Mouse (Mus musculus) heart, embryonic 13.5 days (tissue): ENCODE results near the gene Sec24a. TPM values are rescaled to one million over a fixed set of nuclear protein-coding genes. Genes with fewer than 3 reads are reported as not detected.
A peak's percentile ranks its signal among the peaks of the same experiment; 100 is the strongest.
"Not testable (repeated sequence)": the region's sequence is repeated elsewhere in the genome, so short reads cannot be mapped to it uniquely, and the experiment has no call there.

ENCODE experiments used
- ATAC-seq: fragments of 200-750 bp; cut with Nextera tagmentation; 2 replicates; pipeline ENCODE4 v1.8.0; 2017; ENCODE audit warnings: moderate TSS enrichment; ENCODE audit not compliant: insufficient number of reproducible peaks, low FRiP score, low TSS enrichment; ENCODE audit errors: extremely low read depth
- H3K27ac ChIP-seq: fragments of 300-500 bp; sonication (generic); replicated peaks from 2 replicates; pipeline ENCODE4 v1.5.1; 2015; ENCODE audit warnings: moderate library complexity, mild to moderate bottlenecking, inconsistent platforms
- H3K27me3 ChIP-seq: fragments of 300-500 bp; sonication (generic); replicated peaks from 2 replicates; pipeline ENCODE4 v1.6.1; 2015; ENCODE audit warnings: mild to moderate bottlenecking, inconsistent platforms
- H3K36me3 ChIP-seq: fragments of 300-500 bp; sonication (generic); 2 replicates; pipeline ENCODE4 v1.6.1; 2015; ENCODE audit warnings: mild to moderate bottlenecking, inconsistent platforms
- H3K4me1 ChIP-seq: fragments of 300-500 bp; sonication (generic); 2 replicates; pipeline ENCODE4 v1.6.1; 2015; ENCODE audit warnings: inconsistent platforms
- H3K4me2 ChIP-seq: fragments of 300-500 bp; sonication (generic); 2 replicates; pipeline ENCODE4 v1.6.1; 2015; ENCODE audit warnings: inconsistent platforms, mild to moderate bottlenecking, moderate library complexity
- H3K4me3 ChIP-seq: fragments of 300-500 bp; sonication (generic); 2 replicates; pipeline ENCODE4 v1.5.1; 2015; ENCODE audit warnings: moderate library complexity, mild to moderate bottlenecking, inconsistent platforms
- H3K9ac ChIP-seq: fragments of 300-500 bp; sonication (generic); 2 replicates; pipeline ENCODE4 v1.6.1; 2015; ENCODE audit warnings: inconsistent platforms, mild to moderate bottlenecking, moderate library complexity
- H3K9me3 ChIP-seq: fragments of 300-500 bp; sonication (generic); 2 replicates; pipeline ENCODE4 v1.6.1; 2016; ENCODE audit warnings: inconsistent platforms
- WGBS: fragments of 180-500 bp; shearing (Covaris S2); methylation state at CpG from one replicate; pipeline ENCODE4 v1.1.7; 2015; ENCODE audit warnings: mixed read lengths; 5-methylcytosine and 5-hydroxymethylcytosine counted together
- polyA plus RNA-seq: library from polyadenylated mRNA; unstranded; fragments of >200 nt; fragmentation: Nextera tagmentation; extraction: Ambion mirVana; gene quantifications from 2 replicates; pipeline ENCODE4 v1.2.1, GENCODE M21; 2015

Sec24a gene
- polyA plus RNA-seq, 1 experiment from 2014 or later, result 10.3 TPM

DNA sequence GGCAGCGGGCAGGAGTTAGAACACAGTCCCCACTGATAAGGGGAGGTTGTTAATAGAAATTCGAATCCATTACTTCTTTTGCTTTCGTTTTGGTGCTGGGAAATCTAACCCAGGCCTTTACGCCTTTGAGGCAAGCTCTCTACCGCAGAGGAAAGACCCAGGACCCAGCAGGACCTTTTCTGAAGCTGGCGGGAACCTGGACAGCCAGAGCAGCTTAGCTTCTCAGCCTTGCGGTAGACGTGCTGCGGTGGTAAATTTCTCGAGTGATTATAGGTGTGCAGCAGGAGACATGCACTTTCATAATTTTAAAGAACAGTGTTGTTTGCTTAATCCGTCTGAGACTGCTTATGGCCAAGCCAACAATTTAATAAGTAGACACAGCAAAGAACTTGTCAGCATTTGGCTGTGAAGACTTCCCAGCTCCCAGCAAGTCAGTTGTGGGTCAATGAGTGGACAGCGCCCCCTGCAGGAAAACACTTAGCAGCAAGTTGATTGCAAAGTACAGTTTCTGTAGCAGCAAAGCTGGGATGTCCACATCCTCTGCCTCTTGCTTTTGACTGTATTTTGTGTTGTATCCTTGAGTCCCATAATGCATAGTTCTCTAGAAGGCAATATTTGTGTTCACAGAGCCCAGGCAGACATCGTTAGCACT, 82.0 kb downstream of the Sec24a start:
- Histone ChIP-seq H3K27me3 (0 out of 2 replicates have a peak, but pooled peaks cover 5% of the 10 kb centered on the region), H3K36me3 (peaks cover 12% of the 10 kb centered on the region), H3K9ac (peak overlapping the region; percentile 65), H3K4me2 (peak overlapping the region; percentile 56), H3K27ac (no peak overlapping the region), H3K9me3 (no peaks in the 10 kb centered on the region), H3K4me1 (peaks cover 4% of the 10 kb centered on the region; the same call in 1 of the 2 replicates), H3K4me3 (peak overlapping the region; percentile 26; the same call in 1 of the 2 replicates)
- 28% methylated on average over 13 of the region's 13 CpGs for WGBS
- no peak for ATAC-seq

DNA sequence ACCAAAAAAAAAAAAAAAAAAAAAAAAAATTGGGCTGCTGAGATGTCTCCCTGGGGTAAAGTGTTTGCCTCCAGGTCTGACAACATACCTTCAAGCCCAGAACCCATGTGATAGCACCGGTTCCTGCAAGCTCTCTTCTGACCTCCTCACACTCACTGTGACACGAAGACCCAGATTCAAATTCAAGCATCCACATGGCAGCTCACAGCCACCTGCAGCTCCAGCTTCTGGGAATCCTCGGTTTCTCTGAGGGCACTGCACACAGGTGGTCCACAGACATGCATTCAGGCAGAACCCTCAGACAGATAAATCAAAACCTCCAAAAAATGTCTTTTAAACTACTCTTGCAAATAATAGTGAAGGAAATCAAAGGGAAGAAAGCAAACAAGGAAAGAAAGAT, 84.0 kb downstream of the Sec24a start:
- no peak overlapping the region for H3K27ac ChIP-seq
- H3K9me3 ChIP-seq, result no peaks in the 10 kb centered on the region
- no peak overlapping the region for H3K9ac ChIP-seq
- H3K4me3 ChIP-seq, result no peak overlapping the region
- 0 out of 2 replicates have a peak, but pooled peaks cover 5% of the 10 kb centered on the region for H3K27me3 ChIP-seq
- H3K4me2 ChIP-seq, result no peak overlapping the region
- ATAC-seq, result no peak
- peaks cover under 1% of the 10 kb centered on the region; the same call in 1 of the 2 replicates for H3K36me3 ChIP-seq
- 61% methylated on average over 3 of the region's 3 CpGs for WGBS
- peaks cover 4% of the 10 kb centered on the region; the same call in 1 of the 2 replicates for H3K4me1 ChIP-seq

DNA sequence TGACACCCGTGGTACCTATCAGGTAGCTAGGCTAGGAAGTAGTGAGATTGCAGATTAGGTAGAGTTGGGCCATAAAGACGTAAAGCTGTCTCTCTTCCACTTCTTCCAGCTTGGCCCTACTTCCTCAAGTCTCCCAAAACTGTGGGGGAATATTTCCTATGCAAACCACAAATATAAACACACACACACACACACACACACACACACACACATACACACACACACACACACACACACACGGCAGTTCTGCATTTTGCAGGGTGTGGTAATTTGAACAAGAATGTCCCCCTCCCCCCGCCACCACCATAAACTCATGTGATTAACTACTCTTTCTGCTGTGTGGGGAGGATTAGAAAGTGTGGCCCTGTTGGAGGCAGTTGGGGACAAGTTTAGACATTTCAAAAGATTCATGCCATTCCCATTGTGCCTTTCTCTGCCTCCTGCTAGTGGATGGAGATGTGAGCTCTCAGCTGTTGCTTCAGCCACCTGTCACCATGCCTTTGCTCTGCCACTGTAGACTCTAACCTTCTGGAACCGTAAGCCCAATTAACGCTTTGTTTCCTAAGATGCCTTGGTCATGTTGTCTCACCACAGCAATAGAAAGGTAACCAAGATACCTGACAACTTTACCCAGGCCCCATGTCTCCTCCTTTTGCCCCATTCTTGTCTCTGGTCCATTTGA, 85.6 kb downstream of the Sec24a start:
- Histone ChIP-seq H3K4me3 (no peak overlapping the region), H3K4me2 (no peak overlapping the region), H3K4me1 (peaks cover 4% of the 10 kb centered on the region; the same call in 1 of the 2 replicates), H3K9me3 (no peaks in the 10 kb centered on the region), H3K27me3 (0 out of 2 replicates have a peak, but pooled peaks cover 5% of the 10 kb centered on the region), H3K9ac (no peak overlapping the region), H3K36me3 (no peaks in the 10 kb centered on the region), H3K27ac (no peak overlapping the region)
- ATAC-seq, result no peak
- WGBS, result 63% methylated on average over 6 of the region's 6 CpGs

DNA sequence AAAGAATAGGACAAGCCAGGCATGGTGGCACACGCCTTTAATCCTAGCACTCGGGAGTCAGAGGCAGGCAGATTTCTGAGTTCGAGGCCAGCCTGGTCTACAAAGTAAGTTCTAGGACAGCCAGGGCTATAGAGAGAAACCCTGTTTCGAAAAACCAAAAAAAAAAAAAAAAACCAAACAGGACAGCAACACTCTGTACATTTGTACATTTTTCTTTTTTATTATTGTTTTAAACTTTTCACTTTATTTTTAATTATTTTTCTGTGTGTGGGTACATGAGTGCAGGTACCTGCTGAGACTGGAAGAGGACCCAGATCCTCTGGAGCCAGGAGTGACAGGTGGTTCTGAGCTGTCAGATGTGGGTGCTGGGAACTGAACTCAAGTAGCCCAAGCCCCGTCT, 88.0 kb downstream of the Sec24a start:
- 71% methylated on average over 5 of the region's 5 CpGs for WGBS
- H3K4me3 ChIP-seq, result no peak overlapping the region
- no peak for ATAC-seq

DNA sequence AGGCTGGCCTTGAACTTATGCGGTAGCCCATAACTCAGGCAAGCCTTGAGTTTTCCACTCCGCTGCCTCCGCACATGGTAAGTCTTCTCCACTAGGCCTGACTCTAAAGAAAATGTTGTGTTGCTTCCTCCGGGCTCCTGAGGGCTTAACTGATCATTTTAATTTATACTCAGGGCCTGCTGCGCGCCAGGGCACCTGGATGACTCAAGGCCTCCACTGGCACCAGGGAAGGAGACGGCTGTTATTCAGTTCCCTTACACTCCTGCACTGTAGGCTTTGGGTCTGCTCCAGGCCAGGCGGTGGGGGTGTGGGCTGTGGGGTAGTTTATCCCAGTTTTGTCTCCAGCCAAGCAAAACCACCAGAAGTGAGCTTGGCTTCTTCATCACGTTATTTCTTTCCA, 90.1 kb downstream of the Sec24a start:
- H3K36me3 ChIP-seq, result no peaks in the 10 kb centered on the region
- no peak overlapping the region for H3K9ac ChIP-seq
- H3K4me1 ChIP-seq, result no peaks in the 10 kb centered on the region
- no peak overlapping the region for H3K4me2 ChIP-seq
- no peak for ATAC-seq
- H3K27me3 ChIP-seq, result no peaks in the 10 kb centered on the region
- 79% methylated on average over 9 of the region's 9 CpGs for WGBS
- no peak overlapping the region for H3K4me3 ChIP-seq
- H3K27ac ChIP-seq, result no peak overlapping the region
- no peaks in the 10 kb centered on the region for H3K9me3 ChIP-seq

More for the DNA sequence above, 88.0 kb downstream of the Sec24a start:
- Histone ChIP-seq H3K4me2 (no peak overlapping the region), H3K27ac (no peak overlapping the region), H3K27me3 (0 out of 2 replicates have a peak, but pooled peaks cover 5% of the 10 kb centered on the region), H3K4me1 (no peaks in the 10 kb centered on the region), H3K9ac (no peak overlapping the region), H3K9me3 (no peaks in the 10 kb centered on the region), H3K36me3 (no peaks in the 10 kb centered on the region)

DNA sequence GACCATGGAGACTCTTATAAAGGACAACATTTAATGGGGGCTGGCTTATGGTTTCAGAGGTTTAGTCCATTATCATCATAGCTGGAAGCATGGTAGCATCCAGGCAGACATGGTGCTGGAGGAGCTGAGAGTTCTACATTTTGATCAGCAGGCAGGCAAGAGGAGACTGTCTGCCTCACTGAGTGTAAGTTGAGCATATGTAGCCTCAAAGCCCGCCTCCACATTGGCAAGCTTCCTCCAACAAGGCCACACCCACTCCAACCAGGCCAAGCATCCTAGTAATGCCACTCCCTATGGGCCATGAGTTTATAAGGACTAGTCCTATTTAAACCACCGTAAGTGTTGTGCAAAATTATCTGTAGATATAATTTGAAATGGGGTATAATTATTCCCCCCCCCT, 92.1 kb downstream of the Sec24a start:
- ATAC-seq, result no peak
- H3K4me2 ChIP-seq, result no peak overlapping the region
- H3K27ac ChIP-seq, result no peak overlapping the region
- WGBS, result 67% methylated on average over 2 of the region's 2 CpGs
- no peaks in the 10 kb centered on the region for H3K27me3 ChIP-seq
- no peaks in the 10 kb centered on the region for H3K36me3 ChIP-seq
- no peaks in the 10 kb centered on the region for H3K4me1 ChIP-seq
- no peak overlapping the region for H3K9ac ChIP-seq
- no peak overlapping the region for H3K4me3 ChIP-seq
- no peaks in the 10 kb centered on the region for H3K9me3 ChIP-seq

DNA sequence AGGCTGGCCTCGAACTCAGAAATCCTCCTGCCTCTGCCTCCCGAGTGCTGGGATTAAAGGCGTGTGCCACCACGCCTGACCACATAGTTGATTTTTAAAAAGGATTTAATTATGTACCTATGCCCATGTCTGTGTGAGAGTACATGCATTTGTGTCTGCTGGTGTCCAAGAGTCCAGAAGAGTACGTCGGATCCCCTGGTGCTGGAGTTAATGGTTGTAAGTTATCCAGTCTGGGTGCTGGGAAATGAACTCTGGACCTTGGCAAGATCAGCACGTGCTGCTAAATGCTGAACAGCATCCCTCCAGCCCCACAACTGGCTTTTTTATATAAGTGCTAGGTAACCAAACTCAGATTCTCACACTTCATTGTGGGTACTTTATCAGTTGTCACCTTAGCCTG, 92.6 kb downstream of the Sec24a start:
- Histone ChIP-seq H3K9ac (no peak overlapping the region), H3K27me3 (no peaks in the 10 kb centered on the region), H3K4me3 (no peak overlapping the region), H3K36me3 (no peaks in the 10 kb centered on the region), H3K4me2 (no peak overlapping the region), H3K4me1 (no peaks in the 10 kb centered on the region), H3K27ac (no peak overlapping the region), H3K9me3 (no peaks in the 10 kb centered on the region)
- ATAC-seq, result no peak
- WGBS, result 86% methylated on average over 7 of the region's 7 CpGs

DNA sequence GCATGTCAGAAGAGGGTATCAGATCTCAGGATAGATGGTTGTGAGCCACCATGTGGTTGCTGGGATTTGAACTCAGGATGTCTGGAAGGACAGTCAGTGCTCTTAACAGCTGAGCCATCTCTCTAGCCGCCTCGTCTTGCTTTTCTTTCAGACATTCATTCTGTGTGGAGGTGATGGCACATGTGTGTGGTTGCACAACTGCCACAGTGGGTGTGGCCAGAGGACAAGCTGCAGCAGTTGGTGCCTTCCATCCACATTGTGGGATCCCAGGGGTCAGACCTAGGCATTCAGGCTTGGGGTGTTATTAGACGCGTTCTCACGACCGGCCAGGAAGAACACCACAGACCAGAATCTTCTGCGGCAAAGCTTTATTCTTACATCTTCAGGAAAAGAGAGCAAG, 98.7 kb downstream of the Sec24a start:
- not testable (repeated sequence) for H3K4me3 ChIP-seq, H3K4me2 ChIP-seq, H3K27me3 ChIP-seq, H3K36me3 ChIP-seq, H3K9me3 ChIP-seq, ATAC-seq, H3K27ac ChIP-seq, H3K4me1 ChIP-seq, H3K9ac ChIP-seq
- WGBS, result 85% methylated on average over 7 of the region's 7 CpGs

DNA sequence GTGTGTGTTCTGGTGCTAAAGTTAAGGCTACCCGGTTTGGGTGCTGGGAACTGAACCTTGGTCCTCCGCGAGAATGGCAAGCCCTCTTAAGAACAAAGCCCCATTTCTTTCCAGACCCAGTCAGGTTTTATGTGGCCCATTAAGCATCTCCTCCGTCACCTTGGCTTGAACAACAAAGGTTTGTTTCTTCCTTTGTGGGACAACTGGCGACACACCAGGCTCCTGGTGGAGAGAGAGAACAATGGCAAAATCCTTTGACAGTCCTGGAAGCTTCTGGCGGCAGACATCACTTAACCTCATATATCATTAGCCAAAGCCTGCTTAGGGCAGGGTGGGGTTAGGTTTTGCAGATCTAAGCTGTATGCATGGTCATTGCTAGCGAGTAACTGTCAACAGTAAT, 100.8 kb downstream of the Sec24a start:
- WGBS, result 76% methylated on average over 7 of the region's 7 CpGs
- no peak overlapping the region for H3K4me2 ChIP-seq
- ATAC-seq, result no peak

DNA sequence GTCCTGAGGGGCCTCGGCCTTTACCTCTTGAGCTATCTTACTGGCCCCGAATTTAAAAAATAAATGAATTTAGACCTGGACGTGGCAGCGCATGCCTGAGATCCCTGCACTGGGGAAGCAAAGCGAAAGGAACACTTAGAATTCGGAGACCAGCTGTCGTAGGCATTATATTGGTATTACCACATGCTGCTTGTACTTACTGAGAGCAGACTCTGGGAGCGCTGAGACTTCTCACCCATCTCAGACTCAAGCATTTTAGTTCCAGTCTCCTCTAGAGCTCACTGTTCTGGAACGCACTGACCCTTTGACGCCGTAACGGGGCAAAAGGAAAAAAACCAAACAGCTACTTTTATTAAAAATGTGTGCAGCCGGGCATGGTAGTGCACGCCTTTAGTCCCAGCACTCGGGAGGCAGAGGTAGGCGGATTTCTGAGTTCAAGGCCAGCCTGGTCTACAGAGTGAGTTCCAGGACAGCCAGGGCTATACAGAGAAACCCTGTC, 101.5 kb downstream of the Sec24a start:
- Histone ChIP-seq H3K4me3 (no peak overlapping the region), H3K4me1 (peaks cover 12% of the 10 kb centered on the region; the same call in 1 of the 2 replicates), H3K9me3 (no peaks in the 10 kb centered on the region), H3K9ac (no peak overlapping the region), H3K27ac (no peak overlapping the region), H3K4me2 (no peak overlapping the region), H3K27me3 (no peaks in the 10 kb centered on the region), H3K36me3 (no peaks in the 10 kb centered on the region)
- no peak for ATAC-seq
- 78% methylated on average over 16 of the region's 16 CpGs for WGBS

More for the DNA sequence above, 100.8 kb downstream of the Sec24a start:
- no peaks in the 10 kb centered on the region for H3K9me3 ChIP-seq
- H3K4me3 ChIP-seq, result no peak overlapping the region
- no peak overlapping the region for H3K9ac ChIP-seq
- H3K27me3 ChIP-seq, result no peaks in the 10 kb centered on the region
- no peak overlapping the region for H3K27ac ChIP-seq
- peaks cover 12% of the 10 kb centered on the region; the same call in 1 of the 2 replicates for H3K4me1 ChIP-seq
- no peaks in the 10 kb centered on the region for H3K36me3 ChIP-seq

DNA sequence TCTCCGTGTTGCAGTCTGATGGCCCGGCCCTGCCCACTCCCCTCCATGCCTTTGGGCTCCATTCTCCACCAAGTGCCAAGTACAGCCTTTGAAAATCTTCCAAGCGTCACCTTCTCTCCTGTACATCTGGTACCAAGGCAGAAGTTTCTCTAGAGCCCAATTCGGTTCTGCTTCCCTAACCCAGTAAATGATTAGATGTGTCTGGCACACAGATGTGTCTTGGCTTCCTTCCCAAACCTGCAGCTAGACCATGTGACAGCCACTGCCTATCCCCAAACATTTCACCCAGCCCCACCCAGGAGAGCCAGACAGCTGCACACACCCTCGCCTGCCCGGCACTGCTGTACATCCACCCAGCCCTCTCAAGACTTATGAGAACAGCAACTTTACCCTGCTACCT, 104.7 kb downstream of the Sec24a start:
- H3K4me2 ChIP-seq, result no peak overlapping the region
- no peaks in the 10 kb centered on the region for H3K36me3 ChIP-seq
- no peak overlapping the region for H3K4me3 ChIP-seq
- ATAC-seq, result no peak
- no peaks in the 10 kb centered on the region for H3K27me3 ChIP-seq
- H3K27ac ChIP-seq, result no peak overlapping the region
- H3K4me1 ChIP-seq, result peaks cover 12% of the 10 kb centered on the region; the same call in 1 of the 2 replicates
- H3K9ac ChIP-seq, result 0 out of 2 replicates have a peak overlapping the region, but pooled peaks have one; percentile 16
- WGBS, result 58% methylated on average over 6 of the region's 6 CpGs
- H3K9me3 ChIP-seq, result no peaks in the 10 kb centered on the region
